Mouse (Mus musculus) ovary, postnatal 10 days (tissue): ENCODE measurements around the gene Hist1h4d.

ENCODE experiments used
- DNase-seq: peaks from one replicate; pipeline ENCODE4 v3.0.0; 2022; ENCODE audit warnings: low spot score

Hist1h4d gene

GRCm38 (mm10) chr13:23593051-23593770, 11.8 kb downstream of the Hist1h4d start:
- DNase-seq, result no peak

- no peak for DNase-seq
Observed at GRCm38 (mm10) chr13:23595185-23595584, 13.8 kb downstream of the Hist1h4d start.

- DNase-seq, result no peak
Observed at GRCm38 (mm10) chr13:23595622-23596372, 14.4 kb downstream of the Hist1h4d start.

- DNase-seq, result no peak
Observed at GRCm38 (mm10) chr13:23597957-23598356, 16.6 kb downstream of the Hist1h4d start.

GRCm38 (mm10) chr13:23603182-23603699, 21.8 kb downstream of the Hist1h4d start:
- DNase-seq, result no peak

- no peak for DNase-seq
Observed at GRCm38 (mm10) chr13:23604452-23604851, 23.1 kb downstream of the Hist1h4d start.

- no peak for DNase-seq
Observed at GRCm38 (mm10) chr13:23605052-23605451, 23.7 kb downstream of the Hist1h4d start.

GRCm38 (mm10) chr13:23609209-23609608, 27.8 kb downstream of the Hist1h4d start:
- DNase-seq, result no peak

GRCm38 (mm10) chr13:23609844-23610243, 28.4 kb downstream of the Hist1h4d start:
- DNase-seq, result no peak

GRCm38 (mm10) chr13:23610393-23610792, 29.0 kb downstream of the Hist1h4d start:
- no peak for DNase-seq

GRCm38 (mm10) chr13:23611638-23612037, 30.2 kb downstream of the Hist1h4d start:
- DNase-seq, result no peak

GRCm38 (mm10) chr13:23620056-23620732, 38.8 kb downstream of the Hist1h4d start:
- DNase-seq, result no peak

GRCm38 (mm10) chr13:23620733-23621531, 39.5 kb downstream of the Hist1h4d start, which contains the start of gene Hist1h2be:
Gene Hist1h2be (minus strand): TSS chr13:23621124.
- peak; percentile 38 for DNase-seq

GRCm38 (mm10) chr13:23621532-23622174, 40.3 kb downstream of the Hist1h4d start:
- DNase-seq, result peak; percentile 23

GRCm38 (mm10) chr13:23622175-23622671, 40.8 kb downstream of the Hist1h4d start, which contains the start of gene Hist1h1e:
Gene Hist1h1e (minus strand): TSS chr13:23622558.
- peak; percentile 92 for DNase-seq

GRCm38 (mm10) chr13:23622861-23623450, 41.6 kb downstream of the Hist1h4d start:
- no peak for DNase-seq

- DNase-seq, result no peak
Observed at GRCm38 (mm10) chr13:23630653-23631052, 49.3 kb downstream of the Hist1h4d start.
